Comparison of ENCODE assay signal across 8 mouse cellular contexts in genomic region chrX:101641161-101641530, GRCm38 (mm10). TPM values are rescaled to one million over a fixed set of nuclear protein-coding genes. Genes with fewer than 3 reads are reported as not detected.
A peak's percentile ranks its signal among the peaks of the same experiment; 100 is the strongest.
DNase-seq lines count a peak whose midpoint lies in the region; ATAC-seq and TF ChIP-seq lines count a peak whose summit lies in the region.

No protein-coding gene starts in this region.

- no peak for ATAC-seq in erythroblast, adult 5-6 weeks (replicated peaks; ENCODE audit: low FRiP score, poor library complexity, severe bottlenecking)

- H3K27ac ChIP-seq in testis, adult 2 months (ENCODE audit: control insufficient read depth, insufficient read depth, low read depth, low read length) = no peak overlapping the region; the same call in 1 of the 2 replicates
- H3K27ac ChIP-seq in liver, adult 2 months (replicated peaks; ENCODE audit: insufficient read depth, low read depth, low read length) = peak overlapping the region; percentile 89

- DNase-seq in testis, postnatal 10 days (ENCODE audit: low spot score) = no peak
- DNase-seq in liver, adult 2 months (ENCODE audit: extremely low read depth, low read depth, low spot score) = no peak
- no peak for DNase-seq in embryo, embryonic 10.5 days (ENCODE audit: low spot score)
- DNase-seq in thymus, postnatal 10 days (ENCODE audit: low spot score in 2 of 2) = no peak
- no peak for DNase-seq in left cerebral cortex, adult 9 months (ENCODE audit: low spot score in 2 of 2)

- peaks cover 30% of the 10 kb centered on the region for H3K36me3 ChIP-seq in erythroblast, embryonic 14.5 days (ENCODE audit: control insufficient read depth)
- no peaks in the 10 kb centered on the region for H3K36me3 ChIP-seq in testis, adult 2 months (ENCODE audit: control insufficient read depth, insufficient read depth, low read length)
- H3K36me3 ChIP-seq in liver, adult 2 months (ENCODE audit: control insufficient read depth, insufficient read depth, low read length) = peaks cover 6% of the 10 kb centered on the region; the same call in 1 of the 2 replicates

- WGBS in liver, adult 2 months = 0% methylated on average over 6 of the region's 6 CpGs

- peak overlapping the region; percentile 99 for H3K9ac ChIP-seq in liver, adult 2 months (ENCODE audit: low read depth, low read length)

- TF ChIP-seq POLR2A in testis, adult 2 months (IDR thresholded peaks at IDR 0.05; ENCODE audit: control insufficient read depth, low read depth, low read length) = no peak
- no peak for TF ChIP-seq POLR2A in liver, adult 2 months (IDR thresholded peaks at IDR 0.05; ENCODE audit: extremely low read depth, insufficient read depth, low read length)

- peaks cover 12% of the 10 kb centered on the region for H3K27me3 ChIP-seq in erythroblast, embryonic 14.5 days (ENCODE audit: control insufficient read depth)
- no peaks in the 10 kb centered on the region for H3K27me3 ChIP-seq in testis, adult 2 months (ENCODE audit: control insufficient read depth, insufficient read depth, low read length)
- H3K27me3 ChIP-seq in liver, adult 2 months (ENCODE audit: control insufficient read depth, insufficient read depth, low read length) = no peaks in the 10 kb centered on the region

- peak overlapping the region; percentile 78 for H3K4me3 ChIP-seq in erythroblast, embryonic 14.5 days (replicated peaks)
- H3K4me3 ChIP-seq in testis, adult 2 months (ENCODE audit: control insufficient read depth, low read depth, low read length) = peak overlapping the region; percentile 92
- peak overlapping the region; percentile 93 for H3K4me3 ChIP-seq in liver, adult 2 months (ENCODE audit: insufficient read depth, low read depth, low read length)

- peaks cover 5% of the 10 kb centered on the region for H3K9me3 ChIP-seq in erythroblast, embryonic 14.5 days (ENCODE audit: control insufficient read depth, low read length)

- peaks cover 10% of the 10 kb centered on the region; the same call in 1 of the 2 replicates for H3K79me2 ChIP-seq in liver, adult 2 months (ENCODE audit: control insufficient read depth, insufficient read depth, low read length)

- H3K4me1 ChIP-seq in erythroblast, embryonic 14.5 days (ENCODE audit: control insufficient read depth) = peaks cover 19% of the 10 kb centered on the region
- H3K4me1 ChIP-seq in testis, adult 2 months (ENCODE audit: control insufficient read depth, insufficient read depth, low read length) = no peaks in the 10 kb centered on the region
- peaks cover 18% of the 10 kb centered on the region for H3K4me1 ChIP-seq in liver, adult 2 months (ENCODE audit: control insufficient read depth, insufficient read depth, low read length)

- no peak for TF ChIP-seq CTCF in testis, adult 2 months (IDR thresholded peaks at IDR 0.05; ENCODE audit: control insufficient read depth, insufficient read depth, insufficient replicate concordance, low read depth, low read length)
- no peak for TF ChIP-seq CTCF in liver, adult 2 months (IDR thresholded peaks at IDR 0.05; ENCODE audit: low read depth, low read length)

RNA-seq across cellular contexts. Expression of gene Ogt, which starts 1.3 kb away (rescaled TPM):
- polyA plus RNA-seq in erythroblast, embryonic 14.5 days (2012) = 0.14 and 0.38 TPM in 2 replicates
- 594 and 651 TPM in 2 replicates for total RNA-seq in erythroblast, adult 5-6 weeks (2015; ENCODE audit: low replicate concordance)
- 467 and 535 TPM in 2 replicates for total RNA-seq in erythroblast, adult 5-6 weeks (2017; ENCODE audit: low replicate concordance)
- 21.0 and 24.0 TPM in 2 replicates for polyA plus RNA-seq in testis, adult 2 months (2012; rRNA removed)
- 61.4 and 69.3 TPM in 2 replicates for total RNA-seq in liver, adult 2 months (2014; rRNA removed)
- 18.9 and 28.3 TPM in 2 replicates for polyA plus RNA-seq in liver, adult 2 months (2012; rRNA removed)

Comparison
In these comparisons a context has a peak if more than half of its experiments do, and no peak if none do; other contexts are left out.
1. RNA of gene Ogt, which starts 1.3 kb away (polyA plus RNA-seq): 18.9 to 28.3 TPM in liver, adult 2 months and 21.0 to 24.0 TPM in testis, adult 2 months; 0.14 to 0.38 TPM in erythroblast, embryonic 14.5 days; every median in the first group is over 10 times any median in the second.
2. Peak in every context shown above with its lines, with median percentiles within 50 percentile points of each other: H3K4me3 ChIP-seq.